Mouse (Mus musculus): ENCODE results near the gene Kif26a.

DNA sequence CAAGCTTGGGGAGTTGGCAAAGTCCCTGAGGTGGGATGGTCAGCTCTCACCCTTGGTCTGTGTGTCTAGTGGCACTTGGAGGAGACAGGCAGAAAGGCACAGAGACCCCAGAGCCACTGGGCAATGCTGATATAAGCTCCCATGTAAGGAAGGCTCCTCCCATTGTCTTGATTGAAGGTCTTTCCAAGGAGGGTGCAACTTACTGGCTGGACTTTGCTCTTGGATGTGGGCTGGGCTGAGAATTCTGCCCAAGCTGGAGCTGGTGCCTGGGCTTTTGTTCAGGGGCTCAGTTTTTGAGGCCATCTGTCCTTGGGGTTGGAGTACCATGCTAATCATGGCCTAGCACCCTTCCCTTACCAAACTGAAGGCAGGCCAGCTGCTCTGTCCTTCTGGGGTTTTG, 12.8 kb downstream of the Kif26a start:
- TF ChIP-seq GATA1 (IDR thresholded peaks at IDR 0.05; ENCODE audit: borderline replicate concordance, low read length) (no peak), FLI1 (IDR thresholded peaks at IDR 0.05; ENCODE audit: low read length) (no peak)

Data from megakaryocyte, embryonic 14.5 days (primary cell).